Mouse (Mus musculus) heart, adult 2 months (tissue): ENCODE measurements at regions not wholly inside any gene's neighbourhood (a gene's known extent, or its start where the extent isn't known, plus 50 kb on each side); places are given as distances from the start of the nearest gene placed in this dataset.

ENCODE experiments used
- DNase-seq, 2 experiments: peaks; one replicate each; pipeline ENCODE4 v3.0.0; 2021
- H3K27ac ChIP-seq: fragments of 200-600 bp; 2 replicates; pipeline ENCODE4 v1.8.1; 2022
- H3K27me3 ChIP-seq: fragments of 200-500 bp; 2 replicates; pipeline ENCODE4 v1.6.1; 2012; ENCODE audit warnings: mild to moderate bottlenecking, low read length, inconsistent platforms, mixed read lengths; ENCODE audit not compliant: control insufficient read depth, insufficient read depth
- H3K36me3 ChIP-seq: fragments of 200-500 bp; 2 replicates; pipeline ENCODE4 v1.6.1; 2012; ENCODE audit warnings: low read length, inconsistent platforms; ENCODE audit not compliant: control insufficient read depth, insufficient read depth
- H3K4me1 ChIP-seq: fragments of 200-500 bp; 2 replicates; pipeline ENCODE4 v1.6.1; 2011; ENCODE audit warnings: low read length; ENCODE audit not compliant: control insufficient read depth, insufficient read depth
- H3K4me3 ChIP-seq: fragments of 200-600 bp; 2 replicates; pipeline ENCODE4 v1.8.1; 2022
- H3K79me2 ChIP-seq: fragments of 200-500 bp; replicated peaks from 2 replicates; pipeline ENCODE4 v1.6.1; 2012; ENCODE audit warnings: mild to moderate bottlenecking, inconsistent platforms, low read length, moderate library complexity, mixed read lengths; ENCODE audit not compliant: control insufficient read depth, insufficient read depth
- H3K9ac ChIP-seq: fragments of 200-500 bp; 2 replicates; pipeline ENCODE4 v1.6.1; 2012; ENCODE audit warnings: low read depth, mild to moderate bottlenecking, control low read depth, inconsistent platforms, low read length, mixed read lengths
- CTCF ChIP-seq: fragments of 200-600 bp; IDR thresholded peaks from 2 replicates; pipeline ENCODE4 v1.8.1; 2022; ENCODE audit warnings: antibody characterized with exemption, mild to moderate bottlenecking, moderate library complexity
- EP300 ChIP-seq: fragments of 200-500 bp; IDR thresholded peaks from 2 replicates; pipeline ENCODE4 v1.6.1; 2011; ENCODE audit warnings: low read depth, low read length, control low read depth; ENCODE audit not compliant: insufficient read depth
- POLR2A ChIP-seq: fragments of 200-500 bp; IDR thresholded peaks from 2 replicates; pipeline ENCODE4 v1.6.1; 2011; ENCODE audit warnings: mild to moderate bottlenecking, low read depth, low read length, control low read depth; ENCODE audit not compliant: insufficient read depth
- WGBS: fragments of 180-500 bp; shearing (Covaris S2); methylation state at CpG from one replicate; pipeline ENCODE4 v1.1.7; 2018; 5-methylcytosine and 5-hydroxymethylcytosine counted together
- intact Hi-C: fragments of 180-260 bp; cut with DNase I; formaldehyde crosslinking; loops from one replicate; pipeline ENCODE4 v1.15.1; 2025

DNA sequence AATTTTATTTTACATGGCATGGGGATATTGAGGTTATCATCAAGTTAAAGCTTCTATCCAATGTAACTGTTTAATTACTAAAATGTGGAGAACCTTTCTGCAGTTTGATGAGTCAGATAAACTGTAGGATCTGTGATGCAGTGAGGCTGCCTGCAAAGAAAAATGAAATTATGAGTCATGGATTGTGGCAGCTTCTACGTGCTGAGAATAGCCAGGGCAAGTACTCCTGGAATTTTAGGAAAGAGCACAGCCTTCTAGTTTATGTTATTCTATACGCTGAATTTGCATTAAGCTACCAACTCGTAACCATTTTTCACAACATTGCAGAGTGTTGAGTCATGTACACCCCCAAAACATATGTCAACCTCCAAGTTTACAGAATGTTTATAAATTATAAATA is 114.4 kb downstream of the Sucnr1 start:
- no peaks in the 10 kb centered on the region for H3K4me1 ChIP-seq
- H3K9ac ChIP-seq, result no peak overlapping the region
- intact Hi-C loops, result no loop called here
- 83% methylated on average over 3 of the region's 3 CpGs for WGBS
- no peak overlapping the region for H3K4me3 ChIP-seq
- DNase-seq, result no peak
- H3K27ac ChIP-seq, result no peak overlapping the region
- H3K27me3 ChIP-seq, result no peaks in the 10 kb centered on the region
- no peaks in the 10 kb centered on the region for H3K36me3 ChIP-seq
- no peak for TF ChIP-seq POLR2A
- no peak for TF ChIP-seq EP300
- no peak for TF ChIP-seq CTCF
- H3K79me2 ChIP-seq, result no peaks in the 10 kb centered on the region

DNA sequence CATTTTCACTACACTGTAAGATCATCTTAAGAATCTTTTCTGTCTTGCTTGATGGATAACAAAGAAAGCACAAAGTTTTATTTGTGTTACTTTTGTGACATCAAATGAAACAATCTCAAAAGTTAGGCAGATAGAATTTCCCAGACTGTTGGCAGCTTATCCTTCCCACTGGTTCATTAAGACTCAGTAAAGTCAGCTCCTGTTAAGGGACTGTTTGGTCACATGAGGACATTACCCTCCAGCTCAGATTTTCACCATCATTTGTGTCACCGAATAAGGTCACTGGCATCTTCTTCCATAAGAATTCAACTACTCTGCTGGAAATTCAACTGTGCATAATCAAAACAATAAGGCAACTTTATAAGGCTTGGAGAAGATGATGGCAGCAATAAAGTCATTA is 126.3 kb downstream of the Sucnr1 start:
- WGBS, result 67% methylated on average over 1 of the region's 1 CpGs

DNA sequence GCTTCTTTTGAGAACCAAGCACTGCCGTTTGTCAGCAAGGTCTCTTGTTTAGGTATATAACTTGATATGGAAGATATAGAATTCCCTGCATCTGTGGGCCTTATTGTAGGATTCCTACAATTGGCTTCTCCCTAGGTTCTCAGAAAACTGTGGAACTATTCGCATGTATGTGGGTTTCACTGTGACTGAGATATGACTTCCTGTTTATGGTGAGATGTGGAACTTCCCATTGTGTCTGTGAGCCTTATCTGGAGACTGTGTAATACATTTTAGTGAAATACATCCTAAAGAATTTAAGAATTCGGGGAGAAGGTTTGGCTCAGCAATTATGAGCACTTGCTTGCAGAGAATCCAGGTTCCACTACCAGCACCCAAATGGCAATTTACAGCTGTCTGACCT is 137.3 kb downstream of the Sucnr1 start:
- H3K4me3 ChIP-seq, result no peak overlapping the region
- TF ChIP-seq CTCF (no peak), POLR2A (no peak), EP300 (no peak)
- no peaks in the 10 kb centered on the region for H3K36me3 ChIP-seq
- no peaks in the 10 kb centered on the region for H3K79me2 ChIP-seq
- H3K4me1 ChIP-seq, result no peaks in the 10 kb centered on the region
- intact Hi-C loops, result no loop called here
- DNase-seq, result no peak
- H3K27me3 ChIP-seq, result no peaks in the 10 kb centered on the region
- H3K9ac ChIP-seq, result no peak overlapping the region
- H3K27ac ChIP-seq, result no peak overlapping the region
- WGBS, result 32% methylated on average over 3 of the region's 3 CpGs

More for the DNA sequence above, 126.3 kb downstream of the Sucnr1 start:
- DNase-seq, result no peak
- Histone ChIP-seq H3K27me3 (no peaks in the 10 kb centered on the region), H3K36me3 (no peaks in the 10 kb centered on the region), H3K9ac (no peak overlapping the region), H3K4me1 (no peaks in the 10 kb centered on the region), H3K79me2 (no peaks in the 10 kb centered on the region), H3K4me3 (no peak overlapping the region), H3K27ac (no peak overlapping the region)
- intact Hi-C loops, result no loop called here
- no peak for TF ChIP-seq EP300
- TF ChIP-seq CTCF, result no peak
- TF ChIP-seq POLR2A, result no peak

DNA sequence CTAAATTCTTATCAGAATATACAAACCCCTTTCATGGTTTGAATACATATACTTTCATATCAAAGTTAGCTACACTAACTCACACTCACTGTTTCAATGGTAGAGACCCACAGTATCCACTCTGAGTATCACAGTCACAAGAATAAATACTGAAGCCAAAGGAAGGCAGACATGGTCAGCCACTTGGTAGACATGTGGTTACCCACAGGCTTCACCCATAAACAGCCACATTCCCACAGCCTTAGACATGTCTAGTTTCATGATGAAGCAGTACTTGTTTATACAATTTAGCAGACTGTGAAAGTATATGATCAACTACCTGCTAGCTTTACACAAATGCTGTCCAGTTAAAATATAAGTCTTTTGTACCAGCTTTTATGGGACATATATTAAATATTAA is 159.0 kb downstream of the Sucnr1 start:
- H3K4me1 ChIP-seq, result no peaks in the 10 kb centered on the region
- intact Hi-C loops, result no loop called here
- TF ChIP-seq EP300 (no peak), POLR2A (no peak), CTCF (no peak)

DNA sequence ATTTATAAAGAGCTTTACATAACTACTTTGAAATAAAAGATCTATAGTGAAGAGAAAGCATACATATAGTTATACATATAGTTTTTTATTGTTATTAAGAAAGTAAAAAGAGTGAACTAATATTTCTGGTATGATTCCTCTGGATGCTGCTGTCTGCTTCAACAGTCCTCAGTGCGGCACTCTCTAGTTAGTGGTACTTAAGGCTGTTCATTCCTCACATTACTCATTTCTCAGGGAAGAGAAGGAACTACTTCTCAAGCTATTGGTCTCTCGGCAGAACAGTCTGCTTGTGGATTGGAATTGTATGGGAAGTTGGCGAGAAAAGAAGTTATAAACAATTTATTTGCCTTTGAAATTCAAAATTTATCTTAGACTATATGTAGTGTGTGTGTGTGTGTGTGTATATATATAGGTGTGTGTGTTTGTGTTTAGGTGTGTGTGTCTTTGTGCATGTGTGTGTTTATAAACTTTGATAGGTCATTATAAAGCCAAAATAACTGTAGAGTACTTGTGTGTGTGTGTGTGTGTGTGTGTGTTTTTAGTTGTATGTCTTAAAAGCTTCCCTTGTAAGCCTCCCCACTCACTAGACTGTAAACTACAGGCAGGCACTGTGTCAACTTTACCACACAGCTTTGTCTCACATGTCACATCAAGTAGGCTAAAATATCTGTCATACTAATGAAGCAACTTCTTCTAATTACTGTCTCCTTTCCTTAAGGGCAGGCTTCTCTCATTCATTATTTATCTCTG is 185.2 kb downstream of the Sucnr1 start:
- Histone ChIP-seq H3K4me3 (no peak overlapping the region), H3K4me1 (no peaks in the 10 kb centered on the region), H3K27ac (no peak overlapping the region), H3K36me3 (no peaks in the 10 kb centered on the region), H3K79me2 (no peaks in the 10 kb centered on the region), H3K27me3 (no peaks in the 10 kb centered on the region), H3K9ac (no peak overlapping the region)
- intact Hi-C loops, result no loop called here
- WGBS, result 86% methylated on average over 3 of the region's 3 CpGs
- TF ChIP-seq CTCF, result no peak
- TF ChIP-seq POLR2A, result no peak
- no peak for TF ChIP-seq EP300
- no peak for DNase-seq

More for the DNA sequence above, 159.0 kb downstream of the Sucnr1 start:
- H3K27me3 ChIP-seq, result no peaks in the 10 kb centered on the region
- H3K36me3 ChIP-seq, result no peaks in the 10 kb centered on the region
- DNase-seq, result no peak
- no peak overlapping the region for H3K4me3 ChIP-seq
- H3K27ac ChIP-seq, result no peak overlapping the region
- no peaks in the 10 kb centered on the region for H3K79me2 ChIP-seq
- H3K9ac ChIP-seq, result no peak overlapping the region

DNA sequence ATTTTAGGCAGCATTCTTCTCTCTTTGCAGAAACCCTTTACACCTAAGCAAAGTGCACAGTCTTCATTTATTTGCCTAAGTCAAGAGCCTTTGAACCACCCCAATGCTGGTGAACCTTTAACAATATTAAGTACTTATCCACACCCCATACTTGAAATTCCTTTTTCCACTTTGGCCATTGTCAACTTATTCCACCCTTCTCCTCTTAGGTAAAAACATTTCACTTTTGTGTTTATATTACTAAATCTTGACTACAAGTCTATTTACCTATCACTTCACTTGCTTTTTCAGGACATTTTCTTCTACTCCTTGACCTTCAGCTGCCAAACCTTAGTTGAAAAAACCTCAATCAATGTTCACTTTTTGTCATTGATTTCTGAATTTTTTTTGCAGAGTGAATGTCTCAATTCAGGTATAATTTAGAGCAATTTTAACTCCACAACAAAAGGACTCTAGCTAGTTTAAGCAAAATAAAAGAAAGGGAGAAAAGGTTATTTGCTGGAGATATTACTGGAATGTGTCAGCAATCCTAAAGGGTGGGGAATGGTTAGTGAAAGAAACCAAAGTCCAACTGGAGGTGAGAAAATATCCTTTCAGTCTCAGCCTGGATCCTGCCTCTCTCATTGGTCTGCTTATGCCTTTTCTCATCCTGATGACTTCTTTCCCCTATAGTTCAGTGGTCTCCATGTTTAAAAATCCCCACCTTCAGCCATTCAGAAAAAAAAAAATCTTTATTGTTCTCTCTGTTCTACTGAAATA is 185.9 kb downstream of the Sucnr1 start:
- Histone ChIP-seq H3K27ac (no peak overlapping the region), H3K79me2 (no peaks in the 10 kb centered on the region), H3K4me1 (no peaks in the 10 kb centered on the region), H3K4me3 (no peak overlapping the region), H3K36me3 (no peaks in the 10 kb centered on the region), H3K27me3 (no peaks in the 10 kb centered on the region), H3K9ac (no peak overlapping the region)
- TF ChIP-seq EP300 (no peak), CTCF (no peak), POLR2A (no peak)
- no peak for DNase-seq
- intact Hi-C loops, result no loop called here
